Mouse (Mus musculus): ENCODE measurements around the gene Mfsd4b2. TPM values are rescaled to one million over a fixed set of nuclear protein-coding genes. Genes with fewer than 3 reads are reported as not detected.

Gene Mfsd4b2
- 0.01 and 0.02 TPM in 2 replicates for polyA plus RNA-seq (2012; rRNA removed)

GRCm38 (mm10) chr10:39926616-39927139 is at the start of gene Mfsd4b2:
TSS of gene Mfsd4b2 (minus strand) at chr10:39926923.

GRCm38 (mm10) chr10:39959761-39960440 is 33.2 kb upstream of the Mfsd4b2 start, which contains the start of gene Mfsd4b3:
TSS of gene Mfsd4b3 (minus strand) at chr10:39960153.

GRCm38 (mm10) chr10:39898874-39899371 is 27.8 kb downstream of the Mfsd4b2 start, which contains the start of gene Mfsd4b4:
TSS of gene Mfsd4b4 (minus strand) at chr10:39899238.

Other genes with a start within 250 kb of the Mfsd4b2 start
- gene Rev3l, start 194.8 kb downstream of the Mfsd4b2 start, polyA plus RNA-seq (2012; rRNA removed): 7.9 and 9.9 TPM in 2 replicates
- gene Mfsd4b4, start 27.7 kb downstream of the Mfsd4b2 start, polyA plus RNA-seq (2012; rRNA removed): 2.3 and 2.4 TPM in 2 replicates
- 3.1 and 3.8 TPM in 2 replicates for gene Mfsd4b3, start 33.2 kb upstream of the Mfsd4b2 start, polyA plus RNA-seq (2012; rRNA removed)
- 0.17 and 0.19 TPM in 2 replicates for gene Mfsd4b5, start 59.7 kb upstream of the Mfsd4b2 start, polyA plus RNA-seq (2012; rRNA removed)
- 0.99 and 2.1 TPM in 2 replicates for gene Mfsd4b1, start 98.3 kb upstream of the Mfsd4b2 start, polyA plus RNA-seq (2012; rRNA removed)
- gene Slc16a10, start 215.3 kb upstream of the Mfsd4b2 start, polyA plus RNA-seq (2012; rRNA removed): 15.8 and 16.2 TPM in 2 replicates